In the genomic region with DNA sequence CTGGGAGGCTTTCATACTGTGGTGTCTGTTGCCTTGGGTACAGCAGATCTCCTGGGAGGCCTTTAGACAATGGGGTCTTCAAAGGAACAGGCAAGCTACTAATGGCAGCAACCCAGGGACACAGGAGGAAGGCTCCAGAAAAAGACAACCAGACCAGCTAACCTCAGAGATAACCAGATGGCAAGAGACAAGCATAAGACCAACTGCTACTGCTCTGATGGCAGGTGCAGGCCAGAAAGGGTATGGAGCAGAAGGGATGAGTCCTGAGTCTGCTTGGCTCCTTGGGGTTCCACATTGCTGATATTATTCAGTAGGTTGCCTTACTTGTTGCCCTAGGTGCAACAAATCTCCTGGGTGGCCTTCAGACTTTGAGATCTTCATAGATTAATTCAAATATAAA, we compare ENCODE assay signal across 18 mouse cellular contexts.
DNase-seq lines count a peak whose midpoint lies in the region; ATAC-seq and TF ChIP-seq lines count a peak whose summit lies in the region.
"Had no signal": no experiment of that assay in that cellular context is flagged by ENCODE, and none has a peak within 500 bp of the region (broad histone marks: within the 10 kb centered on the region; RNA-seq: fewer than 3 reads in every experiment).

No protein-coding gene starts in this region.

- no peak for TF ChIP-seq CTCF in cerebellum, adult 2 months (IDR thresholded peaks at IDR 0.05; ENCODE audit: borderline replicate concordance, insufficient read depth, low read depth, low read length)

- H3K4me1 ChIP-seq in cerebellum, adult 2 months (ENCODE audit: control insufficient read depth, insufficient read depth, low read length) = peaks cover 6% of the 10 kb centered on the region; the same call in 1 of the 2 replicates
- H3K4me1 ChIP-seq: embryonic facial prominence, embryonic 12.5 days; heart, embryonic 12.5 days; hindbrain, embryonic 10.5 days; intestine, embryonic 15.5 days had no signal

- peak; percentile 64 for ATAC-seq in cerebellum, adult (ENCODE audit: insufficient number of reproducible peaks, low FRiP score, low TSS enrichment)
- ATAC-seq: CD4-positive, CD25-positive, alpha-beta regulatory T cell, adult 4 months; forebrain, embryonic 16.5 days; intestine, embryonic 15.5 days had no signal

- no peak for DNase-seq in cerebellum, postnatal 4 days (ENCODE audit: low spot score in 2 of 2)
- peak; percentile 24 to 57 for DNase-seq in cerebellum, adult 2 months
- peak; percentile 17 to 36 for DNase-seq in cerebellum, postnatal 10 days
- DNase-seq in adrenal gland, adult 2 months = no peak
- DNase-seq in gastrocnemius, adult 8-10 months (ENCODE audit: low spot score in 2 of 2) = no peak
- no peak for DNase-seq in urinary bladder, postnatal 25 days (ENCODE audit: low spot score)
- DNase-seq: adrenal gland, postnatal 25 days; B cell, adult 2 months; gastrocnemius, postnatal 25 days; kidney, adult 18-20 months had no signal

- no peak overlapping the region for H3K27ac ChIP-seq in cerebellum, adult 2 months (ENCODE audit: insufficient read depth, low read length)
- H3K27ac ChIP-seq: embryonic facial prominence, embryonic 12.5 days; hindbrain, embryonic 10.5 days; hindbrain, embryonic 14.5 days; intestine, embryonic 15.5 days had no signal

- no peaks in the 10 kb centered on the region for H3K27me3 ChIP-seq in cerebellum, adult 2 months (ENCODE audit: control insufficient read depth, insufficient read depth, low read length)
- H3K27me3 ChIP-seq: embryonic facial prominence, embryonic 12.5 days; heart, embryonic 12.5 days; intestine, embryonic 15.5 days had no signal

- TF ChIP-seq POLR2A in cerebellum, adult 2 months (IDR thresholded peaks at IDR 0.05; ENCODE audit: borderline replicate concordance, insufficient read depth, low read length) = no peak

- H3K4me3 ChIP-seq in cerebellum, adult 2 months (replicated peaks; ENCODE audit: insufficient read depth, low read depth, low read length) = no peak overlapping the region
- H3K4me3 ChIP-seq: embryonic facial prominence, embryonic 12.5 days; heart, embryonic 12.5 days; hindbrain, embryonic 10.5 days; intestine, embryonic 15.5 days had no signal

Comparison
In these comparisons a context has a peak if more than half of its experiments do, and no peak if none do; other contexts are left out.
1. DNase-seq: peak in cerebellum, adult 2 months (2 of 2) and cerebellum, postnatal 10 days (2 of 2); none in cerebellum, postnatal 4 days (0 of 2), adrenal gland, adult 2 months (single experiment), gastrocnemius, adult 8-10 months (0 of 2) and urinary bladder, postnatal 25 days (single experiment).